Mouse (Mus musculus): ENCODE results near the gene Gtse1.
"Not testable (repeated sequence)": the region's sequence is repeated elsewhere in the genome, so short reads cannot be mapped to it uniquely, and the experiment has no call there.

Gene Gtse1

GRCm38 (mm10) chr15:85859490-85860031 lies at the start of gene Gtse1:
TSS of gene Gtse1 (plus strand) at chr15:85859745.
- peak; percentile 96 for DNase-seq (ENCODE audit: low read depth, low spot score)

- DNase-seq (ENCODE audit: low read depth, low spot score) = no peak
These were observed 49.1 kb upstream of the Gtse1 start for GRCm38 (mm10) chr15:85810462-85810805.

GRCm38 (mm10) chr15:85810806-85811521 lies 48.6 kb upstream of the Gtse1 start:
- DNase-seq (ENCODE audit: low read depth, low spot score) = peak; percentile 32

GRCm38 (mm10) chr15:85811535-85812277 lies 47.8 kb upstream of the Gtse1 start, which contains the start of gene Cdpf1:
TSS of gene Cdpf1 (minus strand) at chr15:85811697.
- peak; percentile 95 for DNase-seq (ENCODE audit: low read depth, low spot score)

GRCm38 (mm10) chr15:85813428-85813827 lies 46.1 kb upstream of the Gtse1 start:
- no peak for DNase-seq (ENCODE audit: low read depth, low spot score)

- no peak for DNase-seq (ENCODE audit: low read depth, low spot score)
These were observed 38.1 kb upstream of the Gtse1 start, which contains the start of gene Pkdrej for GRCm38 (mm10) chr15:85821203-85822010. TSS of gene Pkdrej (minus strand) at chr15:85821734.

GRCm38 (mm10) chr15:85822011-85822359 lies 37.6 kb upstream of the Gtse1 start:
- DNase-seq (ENCODE audit: low read depth, low spot score) = no peak

GRCm38 (mm10) chr15:85826676-85827075 lies 32.9 kb upstream of the Gtse1 start:
- DNase-seq (ENCODE audit: low read depth, low spot score) = no peak

- DNase-seq (ENCODE audit: low read depth, low spot score) = no peak
These were observed 31.5 kb upstream of the Gtse1 start for GRCm38 (mm10) chr15:85828071-85828470.

- DNase-seq (ENCODE audit: low read depth, low spot score) = no peak
These were observed 30.1 kb upstream of the Gtse1 start for GRCm38 (mm10) chr15:85829470-85829869.

GRCm38 (mm10) chr15:85831954-85832590 lies 27.5 kb upstream of the Gtse1 start, which contains the start of gene Ttc38:
TSS of gene Ttc38 (plus strand) at chr15:85832306.
- peak; percentile 49 for DNase-seq (ENCODE audit: low read depth, low spot score)

- DNase-seq (ENCODE audit: low read depth, low spot score) = no peak
These were observed 26.9 kb upstream of the Gtse1 start for GRCm38 (mm10) chr15:85832599-85832998.

GRCm38 (mm10) chr15:85835335-85835734 lies 24.2 kb upstream of the Gtse1 start:
- DNase-seq (ENCODE audit: low read depth, low spot score) = peak; percentile 13

- DNase-seq (ENCODE audit: low read depth, low spot score) = no peak
These were observed 22.7 kb upstream of the Gtse1 start for GRCm38 (mm10) chr15:85836887-85837286.

GRCm38 (mm10) chr15:85840983-85841382 lies 18.6 kb upstream of the Gtse1 start:
- no peak for DNase-seq (ENCODE audit: low read depth, low spot score)

- no peak for DNase-seq (ENCODE audit: low read depth, low spot score)
These were observed 17.7 kb upstream of the Gtse1 start for GRCm38 (mm10) chr15:85841796-85842360.

GRCm38 (mm10) chr15:85845071-85845470 lies 14.5 kb upstream of the Gtse1 start:
- DNase-seq (ENCODE audit: low read depth, low spot score) = no peak

GRCm38 (mm10) chr15:85851656-85852392 lies 7.7 kb upstream of the Gtse1 start:
- DNase-seq (ENCODE audit: low read depth, low spot score) = peak; percentile 15

- no peak for DNase-seq (ENCODE audit: low read depth, low spot score)
These were observed 510 bp upstream of the Gtse1 start for GRCm38 (mm10) chr15:85858980-85859489.

- DNase-seq (ENCODE audit: low read depth, low spot score) = not testable (repeated sequence)
These were observed 6.4 kb downstream of the Gtse1 start for GRCm38 (mm10) chr15:85865913-85866312.
